Mouse (Mus musculus): ENCODE measurements around the gene Zkscan7. TPM values are rescaled to one million over a fixed set of nuclear protein-coding genes. Genes with fewer than 3 reads are reported as not detected.

Zkscan7 gene
- total RNA-seq, 2 experiments from 2014 or later: 3.3 to 4.2 TPM

DNA sequence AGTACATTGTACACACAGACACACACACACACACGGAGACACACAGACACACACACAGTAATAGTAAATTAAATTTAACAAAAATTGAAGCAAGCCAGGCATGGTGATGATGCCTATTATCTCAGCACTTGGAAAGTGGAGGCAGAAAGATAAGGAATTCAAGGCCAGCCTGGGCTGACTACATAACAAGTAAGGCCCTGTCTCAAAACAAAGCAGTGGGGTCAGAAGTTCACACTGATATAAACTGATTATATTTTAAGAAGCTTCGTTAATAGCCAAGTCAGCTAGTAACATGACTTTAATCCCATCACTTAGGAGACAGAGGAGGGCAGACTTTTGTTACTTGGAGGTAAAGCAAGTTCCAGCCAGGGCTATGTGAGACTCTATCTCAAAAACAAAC, 21.8 kb upstream of the Zkscan7 start:
- intact Hi-C loops (cut with DNase I): loop anchor here (5.0 to 10.0 kb wide), 2 partner anchors 51 to 251 kb away; partner anchors contain the start of genes Exosc7 and Zdhhc3
- no peak overlapping the region for H3K27ac ChIP-seq
- TF ChIP-seq CTCF (IDR thresholded peaks at IDR 0.05): no peak
- H3K4me3 ChIP-seq: no peak overlapping the region
- no peak for DNase-seq

DNA sequence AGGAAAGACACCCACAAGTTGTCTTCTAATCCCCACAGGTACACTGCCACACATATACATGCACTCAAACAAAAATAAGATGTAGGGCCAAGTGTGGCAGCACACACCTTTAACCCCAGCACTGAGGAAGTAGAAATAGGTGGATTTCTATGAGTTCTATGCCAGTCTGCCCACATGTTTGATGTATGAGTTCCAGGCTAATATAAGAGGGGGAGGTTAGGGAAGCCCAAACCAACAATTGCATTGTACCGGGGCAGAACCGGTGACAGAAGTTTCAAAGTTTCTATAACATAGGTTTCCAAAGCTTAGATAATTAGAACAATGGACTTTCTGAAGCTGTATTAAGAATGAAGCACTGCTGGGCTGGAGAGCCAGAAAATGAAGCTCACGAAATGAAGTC, 20.6 kb upstream of the Zkscan7 start:
- no peak for DNase-seq
- intact Hi-C loops (cut with DNase I): loop anchor here (5.0 to 10.0 kb wide), 2 partner anchors 53 to 250 kb away; partner anchors contain the start of genes Exosc7 and Zdhhc3
- TF ChIP-seq CTCF (IDR thresholded peaks at IDR 0.05): no peak
- Histone ChIP-seq H3K4me3 (peak overlapping the region; percentile 88), H3K27ac (peak overlapping the region; percentile 96; the same call in 1 of the 2 replicates)

DNA sequence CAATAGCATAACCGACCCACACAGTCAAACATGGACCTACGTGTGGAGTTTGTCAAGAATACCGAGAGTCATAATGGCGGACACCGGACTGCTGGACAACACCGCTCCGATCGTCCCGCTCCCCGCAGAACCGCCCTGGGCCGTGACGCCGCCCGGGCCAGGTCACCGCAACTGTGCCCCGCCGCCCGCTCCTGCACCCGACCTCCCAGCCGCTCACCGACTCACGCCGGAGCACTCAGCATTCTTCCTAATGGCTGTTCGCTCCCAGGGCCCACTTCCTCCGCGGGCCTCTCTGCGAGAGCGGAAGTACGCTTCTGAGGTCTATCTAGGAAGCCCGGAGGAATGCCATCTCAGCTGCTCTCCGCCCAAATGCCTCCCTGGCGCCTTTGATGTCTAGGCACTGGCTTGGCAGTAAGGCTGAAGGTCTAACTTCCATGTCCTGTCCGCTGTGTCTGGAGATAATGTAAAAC, 19.8 kb upstream of the Zkscan7 start, which contains the start of gene Zfp445:
Gene Zfp445, minus strand, starts transcription at position 310 of the 470 bp plus-strand sequence.
- Histone ChIP-seq H3K27ac (peak within 1 kb of the TSS; percentile 96), H3K4me3 (peak within 1 kb of the TSS; percentile 88)
- intact Hi-C loops (cut with DNase I): loop anchor here (2.0 to 10.0 kb wide), 3 partner anchors 21 to 249 kb away; partner anchors contain the start of genes Exosc7, Zdhhc3 and Zfp105
- no peak for TF ChIP-seq CTCF (IDR thresholded peaks at IDR 0.05)
- peak; percentile 82 for DNase-seq

DNA sequence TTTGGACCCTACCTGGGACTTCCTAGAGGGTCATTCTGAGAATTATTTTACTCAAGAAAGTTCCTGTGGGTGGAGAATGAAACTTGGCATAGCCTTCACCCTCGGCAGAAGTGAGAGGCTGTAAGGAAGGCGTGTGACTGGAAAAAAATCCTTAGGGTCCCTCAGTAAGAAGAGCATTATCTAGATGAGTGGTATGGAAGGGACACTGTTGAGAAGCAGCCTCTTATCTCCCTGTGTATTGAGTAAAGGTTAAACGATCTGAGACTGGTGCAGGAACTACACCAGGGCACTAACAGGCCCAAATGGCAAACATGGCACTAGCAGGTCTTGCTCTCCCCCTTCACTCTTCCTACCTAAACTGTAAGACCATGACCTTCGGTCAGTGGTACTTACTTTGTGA, 19.3 kb upstream of the Zkscan7 start:
- DNase-seq: no peak
- no peak for TF ChIP-seq CTCF (IDR thresholded peaks at IDR 0.05)
- intact Hi-C loops (cut with DNase I): loop anchor here (2.0 to 10.0 kb wide), 3 partner anchors 21 to 249 kb away; partner anchors contain the start of genes Exosc7, Zdhhc3 and Zfp105
- Histone ChIP-seq H3K4me3 (peak overlapping the region; percentile 88), H3K27ac (peak overlapping the region; percentile 96)

DNA sequence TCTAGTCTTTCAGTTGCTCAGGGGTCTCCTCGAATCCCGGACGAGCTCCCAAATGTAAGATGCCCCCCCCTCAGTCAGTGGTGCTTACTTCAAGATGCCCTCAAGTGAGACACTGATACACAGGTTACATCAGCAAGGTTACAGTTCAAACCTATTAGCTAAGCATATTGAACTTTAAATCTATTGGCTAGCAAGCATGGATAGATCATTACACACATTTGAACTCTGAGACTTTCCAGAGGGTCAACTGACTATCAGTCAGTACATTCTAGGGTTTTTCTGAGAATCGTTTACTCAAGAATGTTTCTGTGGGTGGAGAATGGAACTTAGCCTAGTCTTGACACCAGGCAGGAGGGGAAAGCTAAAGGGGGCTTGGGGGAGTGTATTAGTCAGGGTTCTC, 12.9 kb upstream of the Zkscan7 start:
- no peak for DNase-seq
- Histone ChIP-seq H3K27ac (no peak overlapping the region), H3K4me3 (no peak overlapping the region)
- intact Hi-C loops (cut with DNase I): no loop called here
- no peak for TF ChIP-seq CTCF (IDR thresholded peaks at IDR 0.05)

DNA sequence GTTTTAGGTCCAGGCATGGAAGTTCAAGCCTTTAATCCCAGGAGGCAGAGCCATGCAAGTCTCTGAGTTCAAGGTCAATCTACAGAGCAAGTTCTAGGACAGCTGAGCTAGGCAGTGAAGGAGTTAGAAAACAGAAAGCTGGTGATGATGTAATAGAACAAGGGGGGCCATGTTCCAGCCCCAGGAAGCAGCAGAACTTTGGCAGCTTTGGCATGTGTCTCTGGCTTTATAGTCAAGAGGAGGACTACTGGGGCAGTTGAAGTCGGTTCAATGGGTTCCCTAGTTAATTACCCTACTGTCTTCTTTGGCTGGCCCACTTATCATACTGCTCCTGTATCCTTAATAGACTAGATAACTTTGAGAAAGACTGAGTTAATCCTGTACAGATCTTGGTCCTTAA, 10.8 kb upstream of the Zkscan7 start:
- no peak for DNase-seq
- intact Hi-C loops (cut with DNase I): no loop called here
- TF ChIP-seq CTCF (IDR thresholded peaks at IDR 0.05): no peak
- Histone ChIP-seq H3K27ac (no peak overlapping the region), H3K4me3 (no peak overlapping the region)

DNA sequence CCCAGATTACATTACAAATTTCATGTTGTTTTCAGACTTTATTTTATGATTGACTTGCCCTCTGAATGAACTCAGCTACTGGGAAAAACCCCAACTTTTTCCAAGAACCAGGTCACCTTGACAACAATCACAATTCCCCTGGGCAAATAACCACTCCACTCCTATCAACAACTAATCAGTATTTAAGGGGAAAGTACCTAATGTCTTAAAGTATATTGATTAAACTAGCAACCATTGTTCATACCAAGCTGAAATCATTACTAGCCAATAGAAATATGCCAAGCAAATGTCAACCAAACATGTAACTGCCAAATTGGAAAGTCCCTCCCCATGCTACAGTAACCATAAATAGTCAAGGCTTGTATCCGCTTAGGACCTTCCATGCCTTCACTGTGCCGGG, 10.3 kb upstream of the Zkscan7 start:
- Histone ChIP-seq H3K4me3 (no peak overlapping the region), H3K27ac (no peak overlapping the region)
- intact Hi-C loops (cut with DNase I): no loop called here
- TF ChIP-seq CTCF (IDR thresholded peaks at IDR 0.05): no peak
- no peak for DNase-seq

DNA sequence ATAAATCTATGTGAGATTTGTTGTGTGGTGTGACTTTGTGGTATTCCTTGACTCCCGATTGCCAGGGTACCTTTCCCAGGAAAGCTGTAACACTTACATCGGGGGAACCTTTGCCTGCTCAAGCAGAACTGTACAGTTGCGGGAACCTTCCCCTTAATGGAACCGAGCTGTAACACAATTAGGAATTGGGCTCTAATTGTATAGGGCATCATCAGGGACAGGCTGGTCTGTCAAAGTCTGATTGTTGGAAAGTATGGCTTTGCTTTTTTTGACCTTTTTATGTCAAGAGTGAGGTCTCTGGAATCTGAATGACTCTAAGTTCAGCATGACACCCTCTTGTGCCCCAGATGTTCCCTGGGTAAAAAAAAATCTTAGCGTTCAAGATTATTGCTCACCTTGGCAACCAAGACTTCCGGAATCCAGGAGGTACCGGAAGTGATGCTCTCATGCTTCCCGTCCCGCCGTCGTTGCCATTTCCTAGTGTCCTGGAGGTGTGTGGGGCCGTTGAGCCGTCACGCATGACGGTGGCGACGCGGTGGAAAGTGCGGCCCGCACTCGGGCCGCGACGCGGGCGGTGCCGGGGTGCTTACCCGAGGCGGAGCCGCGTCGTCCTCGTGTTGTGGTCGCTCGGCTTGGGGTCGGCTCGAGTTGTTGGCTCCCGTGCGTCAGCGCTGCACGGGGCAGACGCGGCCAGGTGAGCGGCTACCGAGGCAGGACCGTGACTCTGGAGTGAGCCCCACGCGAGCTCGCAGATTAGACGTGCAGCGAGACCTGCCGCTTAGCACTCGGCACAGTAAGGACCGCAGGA, 1.1 kb downstream of the Zkscan7 start:
- intact Hi-C loops (cut with DNase I): loop anchor here (2.0 to 5.0 kb wide), 2 partner anchors 20 to 61 kb away; partner anchors contain the start of gene Zfp445
- peak overlapping the region; percentile 86 for H3K27ac ChIP-seq

DNA sequence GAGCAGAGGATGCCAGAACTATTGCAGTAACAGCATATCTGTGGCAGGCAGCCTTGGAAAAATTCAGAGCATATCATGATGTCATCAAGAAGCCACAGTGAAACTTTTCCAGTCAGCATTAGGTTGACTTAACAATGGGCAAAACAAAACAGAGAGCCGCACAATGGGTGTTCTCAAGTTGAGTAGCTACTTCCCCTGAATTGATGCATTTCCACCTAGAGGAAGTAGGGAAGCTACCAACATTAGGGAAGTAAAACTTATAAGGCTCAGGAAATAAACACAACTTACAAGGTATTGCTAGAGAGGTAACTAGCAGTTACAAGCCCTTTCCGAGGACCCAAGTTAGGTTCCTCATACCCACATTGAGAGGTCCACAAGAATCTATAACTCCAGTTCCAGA, 15.6 kb downstream of the Zkscan7 start:
- Histone ChIP-seq H3K4me3 (no peak overlapping the region), H3K27ac (no peak overlapping the region)
- DNase-seq: no peak
- TF ChIP-seq CTCF (IDR thresholded peaks at IDR 0.05): no peak
- intact Hi-C loops (cut with DNase I): no loop called here

More for the DNA sequence above, 1.1 kb downstream of the Zkscan7 start:
- DNase-seq: peak; percentile 73
- no peak for TF ChIP-seq CTCF (IDR thresholded peaks at IDR 0.05)
- peak overlapping the region; percentile 98 for H3K4me3 ChIP-seq

DNA sequence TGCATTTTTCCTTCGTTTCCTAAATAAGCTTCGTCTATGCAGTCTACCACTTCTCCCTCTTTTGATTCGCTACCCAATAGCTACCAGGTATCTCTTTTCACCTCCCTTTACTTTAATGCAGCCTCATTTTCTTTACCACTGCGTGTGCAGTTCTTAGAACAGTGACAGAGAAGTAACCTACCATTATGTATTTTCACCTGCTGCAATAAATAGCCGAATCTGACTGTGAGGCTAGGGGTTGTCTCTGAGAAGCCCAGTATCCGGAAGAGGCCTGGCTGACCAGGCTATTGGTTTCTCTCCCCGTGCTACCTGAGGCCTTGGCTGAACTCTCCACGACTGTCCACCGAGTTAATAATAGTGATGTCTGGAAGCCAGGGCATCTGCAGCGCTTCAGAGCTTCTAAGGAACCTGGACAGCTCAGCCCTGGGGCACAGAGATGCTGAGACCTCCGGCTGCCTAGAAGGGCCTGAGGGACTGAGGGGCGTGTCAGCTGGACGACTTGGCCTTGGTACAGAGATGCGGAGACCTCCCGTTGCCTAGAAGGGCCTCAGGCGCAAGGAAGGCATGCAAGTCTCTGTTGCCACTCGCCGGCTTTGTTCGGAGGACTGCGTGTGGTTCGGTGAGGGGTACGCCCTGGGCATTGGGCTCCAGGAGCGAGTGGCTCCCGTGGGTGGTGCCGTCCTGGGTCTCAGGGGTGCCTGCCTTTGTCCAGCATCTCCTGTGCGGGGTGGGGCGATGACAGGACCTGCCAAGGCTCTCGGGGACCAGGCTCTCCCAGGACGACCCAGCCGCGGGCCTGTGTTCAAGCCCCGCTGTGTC, 17.4 kb downstream of the Zkscan7 start:
- intact Hi-C loops (cut with DNase I): no loop called here
- DNase-seq: peak; percentile 51
- Histone ChIP-seq H3K27ac (peak overlapping the region; percentile 49; the same call in 1 of the 2 replicates), H3K4me3 (peak overlapping the region; percentile 75)
- no peak for TF ChIP-seq CTCF (IDR thresholded peaks at IDR 0.05)

DNA sequence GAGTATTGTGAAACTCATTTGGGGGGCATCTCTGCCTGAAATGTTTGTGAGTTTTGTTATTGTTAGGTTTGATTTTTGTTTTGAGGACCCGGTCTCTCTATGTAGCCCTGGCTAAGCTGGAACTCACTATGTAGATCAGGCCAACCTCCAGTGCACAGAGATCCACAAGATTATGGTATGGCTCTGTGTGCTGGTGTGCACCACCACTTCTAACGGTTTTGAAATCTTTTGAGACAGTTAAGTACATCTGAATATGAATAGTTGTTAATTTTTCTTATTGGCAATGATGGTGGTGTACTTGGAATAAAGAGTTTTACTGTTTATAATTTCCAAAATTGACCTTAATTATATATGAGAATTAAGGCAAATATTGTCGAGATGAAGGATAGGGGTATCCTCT, 37.0 kb downstream of the Zkscan7 start:
- Histone ChIP-seq H3K4me3 (peak overlapping the region; percentile 87), H3K27ac (0 out of 2 replicates have a peak overlapping the region, but pooled peaks have one; percentile 78)
- intact Hi-C loops (cut with DNase I): loop anchor here (2.0 kb wide), 1 partner anchor 56 kb away; the partner anchor contains the start of gene Zfp445
- no peak for TF ChIP-seq CTCF (IDR thresholded peaks at IDR 0.05)
- DNase-seq: no peak

DNA sequence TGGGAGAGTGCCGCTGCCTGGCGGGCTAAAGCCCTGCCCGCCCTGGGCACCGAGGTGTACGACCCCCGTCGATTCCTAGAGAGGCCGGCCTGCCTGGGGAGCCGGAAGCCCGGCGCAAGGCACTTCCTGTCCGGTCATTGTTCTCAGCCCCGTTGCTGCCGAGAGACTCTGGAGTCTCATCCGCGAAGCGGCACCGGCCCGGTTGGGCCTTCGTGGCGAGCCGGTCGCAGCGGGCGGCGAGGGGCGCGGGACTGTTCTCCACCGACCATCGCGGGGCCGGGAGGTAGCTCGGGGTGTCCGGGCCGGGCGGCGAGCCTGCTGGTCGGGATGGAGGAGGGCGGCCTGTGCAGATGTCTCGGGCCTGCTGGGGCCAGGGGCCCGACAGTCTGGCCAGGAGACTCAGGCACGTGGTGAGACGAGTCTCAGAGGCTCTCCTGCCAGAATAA, 37.5 kb downstream of the Zkscan7 start, which contains the start of gene Zfp105:
Gene Zfp105, plus strand, starts transcription at position 137 of the 446 bp plus-strand sequence.
- Histone ChIP-seq H3K4me3 (peak within 1 kb of the TSS; percentile 87), H3K27ac (peak within 1 kb of the TSS; percentile 78)
- intact Hi-C loops (cut with DNase I): loop anchor here (2.0 kb wide), 1 partner anchor 56 kb away; the partner anchor contains the start of gene Zfp445
- no peak for TF ChIP-seq CTCF (IDR thresholded peaks at IDR 0.05)
- peak; percentile 68 for DNase-seq

All from gastrocnemius, adult 2 months (tissue).